Mouse (Mus musculus) stomach, embryonic 14.5 days (tissue): ENCODE measurements around the gene Fam171a2. TPM values are rescaled to one million over a fixed set of nuclear protein-coding genes. Genes with fewer than 3 reads are reported as not detected.
A peak's percentile ranks its signal among the peaks of the same experiment; 100 is the strongest.

Source experiments
- ATAC-seq: fragments of 200-750 bp; cut with Nextera tagmentation; 2 replicates; pipeline ENCODE4 v1.8.0; 2017; ENCODE audit warnings: low read depth, moderate TSS enrichment; ENCODE audit not compliant: insufficient number of reproducible peaks, insufficient read depth, low FRiP score
- H3K27ac ChIP-seq: fragments of 300-500 bp; sonication (generic); 2 replicates; pipeline ENCODE4 v1.5.1; 2014; ENCODE audit warnings: mild to moderate bottlenecking, low read length, moderate library complexity, mixed read lengths
- H3K27me3 ChIP-seq: fragments of 300-500 bp; sonication (generic); 2 replicates; pipeline ENCODE4 v1.6.1; 2014; ENCODE audit warnings: low read length, control low read depth, mixed read lengths; ENCODE audit not compliant: control insufficient read depth, insufficient read depth
- H3K36me3 ChIP-seq: fragments of 300-500 bp; sonication (generic); 2 replicates; pipeline ENCODE4 v1.6.1; 2014; ENCODE audit warnings: mild to moderate bottlenecking, control low read depth, low read length, moderate library complexity, mixed read lengths; ENCODE audit not compliant: control insufficient read depth, insufficient read depth
- H3K4me1 ChIP-seq: fragments of 300-500 bp; sonication (generic); 2 replicates; pipeline ENCODE4 v1.6.1; 2014; ENCODE audit warnings: low read length, control low read depth, mixed read lengths; ENCODE audit not compliant: control insufficient read depth, insufficient read depth
- H3K4me2 ChIP-seq: fragments of 300-500 bp; sonication (generic); replicated peaks from 2 replicates; pipeline ENCODE4 v1.6.1; 2014; ENCODE audit warnings: low read depth, low read length, control low read depth
- H3K4me3 ChIP-seq: fragments of 300-500 bp; sonication (generic); 2 replicates; pipeline ENCODE4 v1.5.1; 2014; ENCODE audit warnings: low read depth, low read length, control low read depth
- H3K9ac ChIP-seq: fragments of 300-500 bp; sonication (generic); replicated peaks from 2 replicates; pipeline ENCODE4 v1.6.1; 2014; ENCODE audit warnings: low read depth, mild to moderate bottlenecking, control low read depth, low read length, moderate library complexity, mixed read lengths
- H3K9me3 ChIP-seq: fragments of 300-500 bp; sonication (generic); 2 replicates; pipeline ENCODE4 v1.6.1; 2016; ENCODE audit warnings: low read depth, low read length, control low read depth; ENCODE audit not compliant: control insufficient read depth
- whole genome bisulfite sequencing: fragments of 180-500 bp; shearing (Covaris S2); extraction: QIAGEN DNeasy Blood & Tissue Kit; methylation state at CpG from one replicate; pipeline ENCODE4 v1.1.7; 2014; 5-methylcytosine and 5-hydroxymethylcytosine counted together
- polyA plus RNA-seq: library from polyadenylated mRNA; unstranded; fragments of >200 nt; fragmentation: Nextera tagmentation; extraction: Ambion mirVana; gene quantifications from 2 replicates; pipeline ENCODE4 v1.2.1, GENCODE M21; 2014

Gene Fam171a2
- polyA plus RNA-seq, 1 experiment from 2014 or later: 8.0 TPM

DNA sequence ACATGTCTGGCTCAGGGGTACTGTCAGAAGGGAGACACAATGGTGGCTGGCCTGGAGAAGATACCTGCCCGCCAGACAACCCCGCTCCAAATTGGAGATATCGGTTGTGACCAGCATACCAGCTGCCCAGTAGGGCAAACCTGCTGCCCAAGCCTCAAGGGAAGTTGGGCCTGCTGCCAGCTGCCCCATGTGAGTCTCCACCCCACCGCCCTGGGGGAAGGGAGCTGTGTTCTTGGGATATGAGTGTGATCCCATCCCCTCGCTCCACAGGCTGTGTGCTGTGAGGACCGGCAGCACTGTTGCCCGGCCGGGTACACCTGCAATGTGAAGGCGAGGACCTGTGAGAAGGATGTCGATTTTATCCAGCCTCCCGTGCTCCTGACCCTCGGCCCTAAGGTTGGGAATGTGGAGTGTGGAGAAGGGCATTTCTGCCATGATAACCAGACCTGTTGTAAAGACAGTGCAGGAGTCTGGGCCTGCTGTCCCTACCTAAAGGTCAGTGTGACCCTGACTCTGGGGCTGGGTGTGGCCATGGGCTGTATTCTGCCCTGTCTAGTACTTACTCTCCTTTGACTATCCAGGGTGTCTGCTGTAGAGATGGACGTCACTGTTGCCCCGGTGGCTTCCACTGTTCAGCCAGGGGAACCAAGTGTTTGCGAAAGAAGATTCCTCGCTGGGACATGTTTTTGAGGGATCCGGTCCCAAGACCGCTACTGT lies 11.6 kb downstream of the Fam171a2 start:
- H3K9ac ChIP-seq: no peak overlapping the region
- no peaks in the 10 kb centered on the region for H3K27me3 ChIP-seq
- no peak overlapping the region for H3K27ac ChIP-seq
- H3K4me1 ChIP-seq: peaks cover 17% of the 10 kb centered on the region
- no peak overlapping the region for H3K4me3 ChIP-seq
- H3K9me3 ChIP-seq: no peaks in the 10 kb centered on the region
- H3K4me2 ChIP-seq: no peak overlapping the region
- peaks cover 37% of the 10 kb centered on the region for H3K36me3 ChIP-seq
- WGBS: 93% methylated on average over 18 of the region's 18 CpGs
- ATAC-seq: no peak

DNA sequence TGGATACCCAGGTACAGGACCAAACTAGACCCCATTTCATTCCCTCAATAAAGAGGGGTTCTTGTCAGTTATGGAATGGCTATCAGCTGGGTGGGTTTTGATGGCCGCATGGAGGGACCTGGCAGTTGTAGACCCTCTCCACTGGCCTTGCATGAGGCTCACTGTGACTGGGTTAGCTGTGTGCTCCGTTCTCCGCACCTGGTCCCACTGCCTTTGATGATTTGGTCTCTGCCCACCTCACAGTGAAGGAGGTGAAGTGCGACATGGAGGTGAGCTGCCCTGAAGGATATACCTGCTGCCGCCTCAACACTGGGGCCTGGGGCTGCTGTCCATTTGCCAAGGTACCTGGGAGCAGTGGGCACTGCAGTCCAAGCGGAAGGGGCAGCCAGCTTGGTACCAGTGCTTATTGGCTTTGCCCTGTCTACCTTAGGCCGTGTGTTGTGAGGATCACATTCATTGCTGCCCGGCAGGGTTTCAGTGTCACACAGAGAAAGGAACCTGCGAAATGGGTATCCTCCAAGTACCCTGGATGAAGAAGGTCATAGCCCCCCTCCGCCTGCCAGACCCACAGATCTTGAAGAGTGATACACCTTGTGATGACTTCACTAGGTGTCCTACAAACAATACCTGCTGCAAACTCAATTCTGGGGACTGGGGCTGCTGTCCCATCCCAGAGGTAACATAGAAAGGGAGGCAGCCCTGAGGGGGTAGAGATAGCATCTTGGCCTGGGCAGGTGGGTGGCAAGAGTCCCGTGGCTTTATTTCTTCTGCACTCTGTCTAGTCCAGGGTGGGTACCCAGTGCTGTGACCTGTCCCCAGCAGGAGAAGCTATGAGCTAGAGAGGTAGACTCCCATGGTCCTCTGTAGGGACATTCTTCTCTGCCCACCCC lies 12.4 kb downstream of the Fam171a2 start:
- Histone ChIP-seq H3K27me3 (no peaks in the 10 kb centered on the region), H3K36me3 (peaks cover 31% of the 10 kb centered on the region), H3K4me2 (no peak overlapping the region), H3K9me3 (no peaks in the 10 kb centered on the region), H3K4me1 (peaks cover 17% of the 10 kb centered on the region), H3K27ac (no peak overlapping the region), H3K4me3 (no peak overlapping the region), H3K9ac (no peak overlapping the region)
- WGBS: 90% methylated on average over 11 of the region's 11 CpGs
- ATAC-seq: no peak

DNA sequence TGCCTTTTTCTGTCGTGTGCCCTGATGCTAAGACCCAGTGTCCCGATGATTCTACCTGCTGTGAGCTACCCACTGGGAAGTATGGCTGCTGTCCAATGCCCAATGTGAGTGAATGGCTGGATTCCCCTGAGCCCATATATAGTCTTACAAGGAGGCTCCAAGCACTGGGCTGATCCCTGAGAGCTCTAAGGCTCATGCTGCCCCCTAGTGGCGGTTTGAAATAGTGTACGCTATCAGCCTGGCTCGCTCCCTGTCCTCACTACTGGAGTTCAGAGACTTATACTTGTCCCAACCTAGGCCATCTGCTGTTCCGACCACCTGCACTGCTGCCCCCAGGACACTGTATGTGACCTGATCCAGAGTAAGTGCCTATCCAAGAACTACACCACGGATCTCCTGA lies 13.1 kb downstream of the Fam171a2 start:
- Histone ChIP-seq H3K27ac (no peak overlapping the region), H3K4me2 (no peak overlapping the region), H3K4me3 (no peak overlapping the region), H3K4me1 (peaks cover 21% of the 10 kb centered on the region), H3K27me3 (no peaks in the 10 kb centered on the region), H3K9me3 (no peaks in the 10 kb centered on the region), H3K9ac (no peak overlapping the region), H3K36me3 (peaks cover 24% of the 10 kb centered on the region)
- peak; percentile 43; the same call in 1 of the 2 replicates for ATAC-seq
- 11% methylated on average over 7 of the region's 7 CpGs for WGBS

DNA sequence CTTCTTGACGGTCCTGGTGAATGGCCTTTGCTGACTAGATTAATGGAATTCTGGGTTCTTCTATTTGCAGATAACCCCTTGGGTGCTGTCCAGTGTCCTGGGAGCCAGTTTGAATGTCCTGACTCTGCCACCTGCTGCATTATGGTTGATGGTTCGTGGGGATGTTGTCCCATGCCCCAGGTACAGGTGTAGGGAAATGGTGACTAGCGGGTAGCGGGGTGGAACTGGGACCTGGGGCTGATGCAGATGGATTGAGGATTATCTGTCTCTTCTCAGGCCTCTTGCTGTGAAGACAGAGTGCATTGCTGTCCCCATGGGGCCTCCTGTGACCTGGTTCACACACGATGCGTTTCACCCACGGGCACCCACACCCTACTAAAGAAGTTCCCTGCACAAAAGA lies 13.6 kb downstream of the Fam171a2 start:
- H3K4me1 ChIP-seq: peaks cover 22% of the 10 kb centered on the region
- ATAC-seq: no peak
- peaks cover 19% of the 10 kb centered on the region for H3K36me3 ChIP-seq
- no peak overlapping the region for H3K4me3 ChIP-seq
- no peaks in the 10 kb centered on the region for H3K27me3 ChIP-seq
- H3K9ac ChIP-seq: no peak overlapping the region
- 0 out of 2 replicates have a peak overlapping the region, but pooled peaks have one; percentile 33 for H3K27ac ChIP-seq
- WGBS: 92% methylated on average over 7 of the region's 7 CpGs
- H3K4me2 ChIP-seq: no peak overlapping the region
- no peaks in the 10 kb centered on the region for H3K9me3 ChIP-seq

DNA sequence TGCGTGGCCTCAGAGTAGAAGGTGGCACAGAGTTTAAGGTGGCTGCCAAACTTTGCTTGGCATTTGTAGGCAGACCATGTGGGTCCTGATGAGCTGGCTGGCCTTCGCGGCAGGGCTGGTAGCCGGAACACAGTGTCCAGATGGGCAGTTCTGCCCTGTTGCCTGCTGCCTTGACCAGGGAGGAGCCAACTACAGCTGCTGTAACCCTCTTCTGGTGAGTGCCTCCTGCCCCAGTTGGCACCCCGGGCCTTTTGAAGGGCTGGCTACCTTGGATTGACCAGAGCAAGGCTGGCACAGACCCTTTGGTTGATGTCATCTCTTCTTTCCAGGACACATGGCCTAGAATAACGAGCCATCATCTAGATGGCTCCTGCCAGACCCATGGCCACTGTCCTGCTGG lies 14.6 kb downstream of the Fam171a2 start:
- peaks cover 19% of the 10 kb centered on the region for H3K4me1 ChIP-seq
- H3K4me2 ChIP-seq: no peak overlapping the region
- H3K9ac ChIP-seq: no peak overlapping the region
- no peak for ATAC-seq
- H3K4me3 ChIP-seq: no peak overlapping the region
- H3K9me3 ChIP-seq: no peaks in the 10 kb centered on the region
- H3K27me3 ChIP-seq: no peaks in the 10 kb centered on the region
- peaks cover 18% of the 10 kb centered on the region for H3K36me3 ChIP-seq
- H3K27ac ChIP-seq: no peak overlapping the region
- 93% methylated on average over 6 of the region's 6 CpGs for WGBS

DNA sequence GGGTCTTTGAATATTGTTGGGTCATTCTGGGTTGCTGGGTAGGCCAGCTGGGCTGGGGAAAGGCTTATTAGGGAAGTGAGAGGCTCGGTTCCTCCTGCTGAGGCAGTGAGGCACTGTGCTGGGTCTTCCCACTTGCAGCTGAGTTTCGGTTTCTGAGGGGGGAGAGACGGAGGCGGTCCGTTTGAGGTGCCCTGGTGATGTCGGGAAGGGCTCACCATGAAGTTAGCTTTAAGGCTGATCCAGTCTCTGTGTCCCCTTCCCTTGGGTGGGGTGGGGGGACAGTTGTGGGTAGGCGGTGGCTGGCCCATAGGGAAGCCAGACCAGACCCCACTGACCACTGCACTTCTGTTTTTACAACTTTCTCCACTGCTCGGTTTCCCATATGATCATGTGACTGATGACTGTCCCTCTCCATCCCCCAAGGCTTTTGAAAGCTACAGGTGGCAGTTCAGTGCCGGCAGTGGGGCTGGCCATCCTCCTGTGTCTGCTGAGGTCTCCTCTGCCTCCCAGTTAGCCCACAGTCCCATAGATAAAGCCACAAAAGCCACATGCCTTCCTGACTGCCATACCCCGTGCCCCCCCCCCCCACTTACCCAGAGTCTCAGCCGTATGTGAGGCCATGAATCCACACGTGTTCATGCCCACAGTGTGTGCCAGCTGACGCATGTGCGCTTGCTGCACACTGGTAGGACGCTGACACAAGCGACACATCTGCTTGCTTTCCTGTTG lies 15.2 kb downstream of the Fam171a2 start:
- WGBS: 64% methylated on average over 16 of the region's 16 CpGs
- Histone ChIP-seq H3K4me1 (peaks cover 13% of the 10 kb centered on the region), H3K4me3 (no peak overlapping the region), H3K27me3 (no peaks in the 10 kb centered on the region), H3K9ac (no peak overlapping the region), H3K36me3 (peaks cover 18% of the 10 kb centered on the region), H3K9me3 (no peaks in the 10 kb centered on the region), H3K4me2 (no peak overlapping the region), H3K27ac (no peak overlapping the region)
- no peak for ATAC-seq

DNA sequence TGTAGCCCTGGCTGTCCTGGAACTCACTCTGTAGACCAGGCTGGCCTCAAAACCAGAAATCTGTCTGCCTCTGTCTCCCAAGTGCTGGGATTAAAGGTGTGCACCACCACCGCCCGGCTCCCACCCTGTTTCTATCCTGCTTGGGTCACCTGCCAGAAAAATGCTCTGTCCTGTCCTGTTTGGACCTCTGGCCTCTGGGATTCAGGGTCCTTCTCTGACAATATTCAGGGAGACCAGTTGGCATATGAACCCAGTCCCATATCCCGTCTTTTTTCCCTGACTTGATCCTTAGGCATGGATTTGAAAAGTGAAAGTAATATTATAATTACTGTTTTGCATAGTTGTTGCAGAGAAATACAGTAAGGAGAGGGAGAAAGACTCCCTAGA lies 15.8 kb downstream of the Fam171a2 start:
- peaks cover 18% of the 10 kb centered on the region for H3K36me3 ChIP-seq
- no peak overlapping the region for H3K9ac ChIP-seq
- no peak overlapping the region for H3K4me2 ChIP-seq
- H3K4me3 ChIP-seq: no peak overlapping the region
- no peaks in the 10 kb centered on the region for H3K9me3 ChIP-seq
- WGBS: 76% methylated on average over 3 of the region's 3 CpGs
- ATAC-seq: no peak
- H3K27ac ChIP-seq: no peak overlapping the region
- no peaks in the 10 kb centered on the region for H3K27me3 ChIP-seq
- H3K4me1 ChIP-seq: peaks cover 9% of the 10 kb centered on the region; the same call in 1 of the 2 replicates

DNA sequence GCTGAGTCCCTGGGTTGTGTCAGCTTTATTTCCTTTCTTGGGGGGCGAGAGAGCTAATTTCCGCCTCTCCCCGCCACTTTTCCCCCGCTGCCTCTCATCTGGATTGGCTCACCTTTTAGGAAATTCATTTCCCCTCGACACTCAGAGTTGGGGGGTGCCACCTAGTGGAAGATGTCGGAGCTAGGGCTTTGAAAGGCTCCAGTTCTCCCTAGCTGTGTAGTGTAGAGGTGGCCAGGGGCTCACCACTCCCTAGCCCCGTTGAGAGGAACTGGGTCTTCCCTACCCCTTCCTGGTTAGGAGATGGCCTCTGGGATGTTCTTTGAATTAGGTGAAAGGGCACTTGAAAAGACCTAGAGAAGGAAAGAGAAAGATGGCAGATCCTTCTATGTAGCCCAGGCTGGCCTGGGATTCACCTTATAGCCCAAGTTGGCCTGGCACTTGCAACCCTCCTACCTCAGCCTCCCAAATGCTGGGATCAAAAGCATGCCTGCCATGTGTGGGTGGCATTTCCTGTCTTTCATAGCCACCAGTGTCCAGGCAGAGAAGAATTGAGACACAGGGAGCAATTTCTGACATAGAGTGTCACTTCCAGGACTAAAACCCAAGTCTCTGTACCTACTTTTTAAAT lies 16.4 kb downstream of the Fam171a2 start:
- H3K4me3 ChIP-seq: peak overlapping the region; percentile 69
- no peaks in the 10 kb centered on the region for H3K27me3 ChIP-seq
- H3K9me3 ChIP-seq: no peaks in the 10 kb centered on the region
- under 1% methylated on average over 7 of the region's 7 CpGs for WGBS
- H3K9ac ChIP-seq: peak overlapping the region; percentile 60
- H3K27ac ChIP-seq: peak overlapping the region; percentile 90
- H3K4me1 ChIP-seq: peaks cover 9% of the 10 kb centered on the region; the same call in 1 of the 2 replicates
- ATAC-seq: no peak
- H3K4me2 ChIP-seq: peak overlapping the region; percentile 93
- peaks cover 18% of the 10 kb centered on the region for H3K36me3 ChIP-seq
